Mouse (Mus musculus) urinary bladder, postnatal 36 days (tissue): ENCODE measurements around the gene Nkx1-1.

Source experiments
- DNase-seq, 2 experiments: peaks; one replicate each; pipeline ENCODE4 v3.0.0; 2022; ENCODE audit warnings: low spot score in 2 of 2, mixed read lengths in 1 of 2

The Nkx1-1 gene

DNA sequence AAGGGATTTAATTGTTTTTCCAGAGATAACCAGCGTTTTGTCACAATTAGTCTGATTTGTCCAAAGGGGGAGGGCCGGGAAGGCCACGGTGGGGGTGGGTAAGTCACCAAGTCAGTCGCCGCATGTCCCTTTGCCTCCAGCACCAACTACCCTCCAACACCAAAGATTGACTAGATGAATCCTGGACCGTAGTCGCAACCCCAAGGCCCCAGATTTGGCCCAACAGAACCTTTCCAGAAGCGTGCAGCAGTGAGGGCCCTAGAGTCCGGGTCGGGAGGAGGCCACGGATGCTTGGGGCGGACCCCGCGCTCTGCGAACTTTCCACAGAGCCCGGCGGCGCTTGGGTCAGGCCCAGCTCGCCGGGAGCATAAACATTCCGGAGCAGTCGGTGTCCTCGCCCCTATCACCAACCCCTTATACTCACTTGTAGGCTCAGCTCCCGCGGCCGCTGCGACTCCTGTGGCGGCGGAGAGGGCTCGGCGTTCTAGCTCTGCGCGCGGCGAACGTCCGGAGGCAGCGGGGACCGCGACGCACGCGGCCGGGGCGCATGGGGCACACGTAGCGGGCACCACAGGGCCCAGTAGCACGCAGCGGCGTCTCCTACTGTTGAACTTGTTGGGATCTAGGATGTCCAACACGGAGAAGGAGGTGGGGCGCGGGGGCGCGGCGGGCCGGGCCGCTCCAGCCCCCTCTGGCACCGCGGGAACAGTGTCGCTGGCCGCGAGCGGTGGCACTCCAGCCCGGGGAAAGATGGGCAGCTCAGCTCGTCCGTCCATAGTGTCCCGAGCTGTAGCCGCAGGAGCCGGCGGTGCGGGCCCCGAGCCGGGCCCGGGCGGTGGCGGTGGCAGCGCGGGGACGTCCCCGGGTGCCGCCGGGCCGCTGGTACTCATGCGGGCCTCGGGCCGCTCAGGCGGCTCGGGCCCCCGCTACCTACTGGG, at the start of gene Nkx1-1:
Nkx1-1 (minus strand) TSS at position 776 of the 938 bp plus-strand sequence.
- DNase-seq = no peak

DNA sequence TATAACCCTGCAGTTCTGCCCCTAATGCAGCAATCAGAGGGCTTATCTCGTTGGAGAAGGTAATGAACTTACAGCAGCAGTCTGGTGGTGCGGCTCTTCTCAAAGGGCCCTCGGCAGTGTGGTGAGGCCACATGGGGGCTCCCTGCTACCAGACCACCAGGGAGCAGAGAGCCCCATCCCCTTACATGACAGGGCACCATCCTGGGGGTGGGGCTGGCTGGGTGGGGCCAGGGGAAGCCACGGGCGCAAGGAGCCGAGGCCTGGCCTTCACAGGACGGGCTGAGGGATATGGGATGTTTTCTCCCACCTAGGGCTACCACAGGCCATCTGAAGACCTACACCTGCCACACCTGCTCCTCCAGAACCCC, 47.5 kb upstream of the Nkx1-1 start:
- no peak for DNase-seq

DNA sequence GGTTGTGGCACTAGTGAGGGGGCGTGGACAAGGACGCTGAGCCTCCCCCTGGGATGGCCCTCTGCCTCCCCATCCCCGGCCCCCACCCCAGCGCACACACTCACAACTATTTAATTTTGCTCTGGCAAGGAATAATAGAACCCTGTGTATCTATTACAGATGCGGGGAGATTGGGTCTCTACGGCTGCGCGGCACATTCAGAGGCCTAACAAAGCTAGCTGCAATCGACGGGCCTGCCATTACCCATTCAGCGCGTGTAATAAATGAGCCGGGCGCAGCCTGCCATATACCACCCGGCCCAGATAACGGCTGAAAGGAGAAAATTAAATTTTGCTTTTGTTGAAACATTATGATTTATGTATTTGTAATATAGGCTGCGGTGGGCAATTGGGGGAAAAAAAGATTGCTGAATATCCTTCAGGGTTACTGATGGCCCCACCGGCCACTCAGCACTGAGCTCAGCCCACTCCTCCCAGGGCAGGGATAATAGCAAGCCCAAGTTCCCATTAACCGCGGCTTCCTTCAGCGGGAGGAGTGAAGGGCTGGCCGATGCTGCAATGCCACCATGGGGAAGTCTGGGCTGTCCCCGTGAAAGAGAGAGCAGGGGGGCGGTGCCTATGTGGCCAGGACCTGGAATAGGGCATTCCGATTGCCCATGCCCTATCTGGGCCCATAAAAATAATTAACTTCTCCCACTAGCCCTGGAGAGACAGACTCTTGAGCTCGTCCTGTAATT, 47.0 kb upstream of the Nkx1-1 start:
- no peak for DNase-seq

DNA sequence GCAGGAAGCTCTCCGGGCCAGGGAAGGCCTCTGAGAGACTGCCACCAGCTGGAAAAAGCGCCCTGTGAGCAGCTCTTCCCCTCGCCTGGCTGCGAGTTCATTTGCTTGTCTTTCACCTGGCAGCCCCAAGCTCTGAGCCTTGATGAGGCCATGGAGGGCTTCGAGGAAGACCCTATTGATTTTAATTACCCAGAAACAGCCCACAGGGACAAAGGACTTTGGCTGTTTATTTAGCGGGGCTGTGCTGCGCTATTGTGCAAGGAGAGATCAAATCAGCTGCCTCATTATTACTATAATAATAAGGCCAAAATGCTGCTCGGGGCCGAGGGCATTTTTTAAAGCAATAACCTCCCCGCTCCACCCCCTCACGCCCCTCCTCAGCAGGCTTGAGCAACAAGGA, 31.7 kb upstream of the Nkx1-1 start:
- no peak for DNase-seq

DNA sequence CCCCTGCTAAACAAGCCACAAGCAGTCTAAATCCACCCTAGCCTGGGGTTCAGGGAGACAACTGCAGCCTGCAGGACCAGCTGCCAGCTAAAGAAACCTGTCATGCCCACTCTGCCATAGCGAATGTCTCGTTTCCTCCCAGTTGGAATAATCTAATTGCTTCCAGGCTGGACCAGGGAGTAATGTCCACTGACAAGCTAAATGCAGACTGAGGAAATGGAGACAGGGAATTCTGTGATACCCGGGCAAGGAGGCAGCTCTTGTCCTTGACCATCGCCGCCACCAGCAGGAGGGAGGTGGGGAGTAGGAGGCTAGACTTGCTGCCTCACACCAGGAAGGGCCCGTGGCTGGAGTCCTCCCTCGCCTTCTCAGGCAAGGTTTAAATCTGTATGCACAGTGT, 30.6 kb upstream of the Nkx1-1 start:
- DNase-seq = no peak

DNA sequence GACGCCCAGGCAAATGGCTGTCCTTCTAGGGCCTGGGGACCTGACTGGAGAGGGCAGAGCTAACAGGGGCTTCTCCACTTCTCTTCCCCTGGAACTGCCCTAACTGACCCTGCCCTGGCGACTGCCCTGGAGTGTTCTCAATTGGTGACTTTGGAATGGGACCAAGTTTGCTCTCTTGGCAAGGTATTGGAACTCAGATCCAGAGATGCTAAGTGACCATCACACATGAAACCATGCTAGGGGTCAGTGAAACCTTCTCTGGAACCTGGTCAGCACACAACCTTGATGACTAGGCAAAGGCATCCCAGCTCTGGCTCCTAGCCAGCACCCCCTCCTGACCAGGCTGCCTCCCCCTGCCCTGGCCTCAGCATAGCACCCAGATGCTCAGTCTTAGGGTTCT, 25.3 kb upstream of the Nkx1-1 start:
- no peak for DNase-seq

DNA sequence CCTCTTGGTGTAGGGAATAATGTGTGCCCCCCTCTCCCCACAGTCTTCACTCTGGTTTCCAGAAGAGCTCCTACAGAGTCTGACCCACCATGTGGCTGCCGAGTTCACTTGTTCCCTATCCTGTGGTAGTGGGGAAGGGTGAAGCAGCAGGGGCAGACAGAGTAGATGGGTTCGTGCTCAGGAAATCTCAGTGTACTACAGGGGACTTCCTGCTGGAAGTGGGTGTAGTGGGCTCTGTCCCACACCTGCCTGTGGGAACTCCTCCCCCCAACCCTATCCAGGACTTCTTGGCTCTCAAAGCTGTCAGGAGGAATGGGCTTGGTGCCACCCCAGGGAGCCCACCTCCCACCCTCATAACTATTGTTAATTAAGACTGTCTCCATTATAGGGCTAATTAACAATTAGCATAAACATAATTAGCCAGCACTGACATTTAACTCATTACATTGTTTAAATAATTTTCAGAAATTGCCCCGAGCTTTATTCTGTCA, 24.4 kb upstream of the Nkx1-1 start:
- DNase-seq = no peak

DNA sequence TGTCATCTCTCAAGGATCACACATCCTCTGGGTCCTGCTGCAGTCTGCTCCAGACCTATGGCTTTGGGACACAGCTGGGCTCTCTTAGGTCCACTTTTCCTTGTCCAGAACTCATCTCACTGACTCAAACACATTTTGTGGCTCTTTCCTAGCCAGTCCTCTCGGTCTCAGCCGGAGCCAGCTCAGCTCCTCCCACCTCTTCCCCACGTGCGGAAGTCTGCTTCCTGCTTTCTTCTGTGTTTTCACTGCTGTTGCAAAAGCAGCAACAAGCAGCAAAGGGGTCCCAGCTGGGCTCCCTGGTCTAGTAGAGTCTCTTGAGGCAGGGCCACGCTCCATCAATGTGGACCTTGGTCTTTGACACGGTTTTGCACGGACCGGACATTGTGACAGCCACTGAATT, 22.0 kb upstream of the Nkx1-1 start:
- DNase-seq = no peak

DNA sequence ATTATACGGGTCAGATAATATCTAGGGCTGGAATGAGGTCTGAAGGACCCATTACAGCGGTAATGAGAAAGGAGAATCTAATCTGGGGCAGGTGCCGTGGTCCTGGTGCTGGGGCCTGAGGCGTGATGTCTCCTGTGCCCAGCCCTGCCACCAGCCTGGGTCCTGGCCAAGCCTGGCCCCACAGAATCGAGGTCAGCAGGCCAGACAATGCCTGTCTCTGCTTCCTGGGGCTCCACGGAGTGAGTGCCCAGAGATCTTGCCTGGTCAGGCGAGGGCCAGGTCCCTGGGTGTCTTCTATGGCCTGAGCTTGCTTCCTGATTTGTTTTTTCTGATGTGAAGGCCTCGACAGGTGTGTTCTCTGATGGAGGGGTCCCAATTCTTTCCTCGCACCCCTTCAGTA, 10.0 kb upstream of the Nkx1-1 start:
- DNase-seq = no peak

DNA sequence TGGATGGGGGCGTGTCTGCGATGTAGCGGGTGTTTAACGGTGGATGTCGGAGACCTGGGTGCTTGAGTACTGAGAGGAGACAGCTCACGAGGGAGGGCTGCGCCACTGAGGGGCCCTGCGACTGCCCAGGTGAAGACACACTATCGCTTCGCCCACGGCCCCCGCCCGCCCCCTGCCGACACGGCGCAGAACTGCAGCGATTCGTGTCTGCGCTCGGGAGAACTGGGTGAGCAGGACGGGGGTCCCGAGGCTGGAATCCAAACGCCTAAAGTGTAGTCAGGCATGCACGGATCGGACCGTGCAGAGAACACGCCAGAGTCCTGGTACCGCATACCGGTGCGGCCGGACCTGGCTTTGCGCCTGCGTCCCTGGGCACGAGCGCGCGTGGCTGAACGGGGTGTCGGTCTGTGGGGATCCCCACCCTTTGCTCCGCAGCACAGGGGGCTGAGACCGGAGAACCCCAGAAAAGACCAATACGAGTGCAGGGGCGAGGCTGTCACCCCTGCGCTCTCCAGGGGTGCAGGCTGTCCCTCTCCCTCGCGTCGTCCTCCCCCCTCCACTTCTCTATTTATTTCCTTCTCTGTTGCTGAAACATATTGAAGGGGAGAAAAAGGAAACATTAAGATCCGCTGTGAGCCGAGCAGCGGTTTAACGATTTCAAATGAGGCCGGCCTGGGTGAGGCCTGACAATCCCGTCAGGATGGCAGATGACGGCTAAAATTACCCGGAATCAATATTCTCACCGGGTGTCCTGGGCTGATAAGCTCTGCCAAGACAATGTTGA, 9.3 kb upstream of the Nkx1-1 start:
- peak in 1 of 2 experiments; percentile 19 for DNase-seq

DNA sequence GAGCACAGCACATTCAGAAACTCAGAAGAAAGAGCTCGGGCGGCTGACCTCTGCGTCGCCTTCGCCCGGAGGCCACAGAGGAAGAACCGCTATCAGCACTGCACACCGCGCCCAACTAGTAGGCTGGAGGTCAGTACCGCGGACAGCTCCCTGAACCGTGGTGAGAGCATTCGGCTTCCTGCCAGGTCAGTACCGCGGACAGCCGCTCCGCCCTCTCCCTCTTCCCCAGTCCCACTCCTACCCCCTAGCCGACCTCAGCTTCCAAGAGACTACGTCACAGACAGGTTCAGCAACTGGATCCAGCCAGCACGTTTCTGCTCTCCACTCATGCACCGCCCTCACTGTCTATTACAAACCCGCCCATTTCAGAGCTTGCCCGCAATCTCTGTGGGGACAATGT, 4.4 kb upstream of the Nkx1-1 start:
- peak; percentile 80 to 88 for DNase-seq

DNA sequence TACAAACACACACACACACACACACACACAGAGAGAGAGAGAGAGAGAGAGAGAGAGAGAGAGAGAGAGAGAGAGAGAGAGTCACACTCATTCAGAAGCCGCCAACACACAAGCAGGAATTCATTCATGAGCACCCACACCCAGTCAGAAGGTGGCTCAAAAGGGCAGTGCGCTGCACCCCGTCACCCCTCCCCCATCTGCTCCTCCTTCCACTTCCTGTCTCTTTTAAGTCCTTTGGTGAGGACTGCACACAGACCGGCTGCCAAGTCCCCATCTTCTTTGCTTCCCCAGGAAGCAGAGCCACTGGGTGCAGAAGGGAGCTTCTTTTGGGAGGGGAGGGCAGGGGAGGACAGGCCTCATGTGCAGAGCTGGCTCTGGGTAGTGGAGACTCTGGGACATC, 2.2 kb upstream of the Nkx1-1 start:
- DNase-seq = no peak

DNA sequence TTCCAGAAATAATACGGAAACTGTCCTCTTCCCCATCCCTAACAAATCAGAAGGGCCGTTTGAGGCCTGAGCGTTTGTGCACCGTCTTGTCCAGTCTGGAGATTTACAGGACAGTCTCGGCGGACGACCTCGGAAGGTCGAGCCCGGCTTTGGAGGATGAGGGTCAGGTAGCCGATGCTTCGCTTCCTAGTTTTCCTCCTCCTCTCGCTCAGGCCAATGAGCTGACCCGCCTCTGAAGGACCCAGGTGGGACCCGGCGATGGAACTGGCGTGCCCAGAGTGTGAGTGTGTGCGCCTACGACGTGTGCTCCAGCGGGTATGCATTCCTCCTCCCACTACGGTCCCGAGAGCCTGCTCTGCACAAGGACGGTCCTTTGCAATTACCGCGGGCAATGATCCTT, 1.4 kb upstream of the Nkx1-1 start:
- DNase-seq = no peak

DNA sequence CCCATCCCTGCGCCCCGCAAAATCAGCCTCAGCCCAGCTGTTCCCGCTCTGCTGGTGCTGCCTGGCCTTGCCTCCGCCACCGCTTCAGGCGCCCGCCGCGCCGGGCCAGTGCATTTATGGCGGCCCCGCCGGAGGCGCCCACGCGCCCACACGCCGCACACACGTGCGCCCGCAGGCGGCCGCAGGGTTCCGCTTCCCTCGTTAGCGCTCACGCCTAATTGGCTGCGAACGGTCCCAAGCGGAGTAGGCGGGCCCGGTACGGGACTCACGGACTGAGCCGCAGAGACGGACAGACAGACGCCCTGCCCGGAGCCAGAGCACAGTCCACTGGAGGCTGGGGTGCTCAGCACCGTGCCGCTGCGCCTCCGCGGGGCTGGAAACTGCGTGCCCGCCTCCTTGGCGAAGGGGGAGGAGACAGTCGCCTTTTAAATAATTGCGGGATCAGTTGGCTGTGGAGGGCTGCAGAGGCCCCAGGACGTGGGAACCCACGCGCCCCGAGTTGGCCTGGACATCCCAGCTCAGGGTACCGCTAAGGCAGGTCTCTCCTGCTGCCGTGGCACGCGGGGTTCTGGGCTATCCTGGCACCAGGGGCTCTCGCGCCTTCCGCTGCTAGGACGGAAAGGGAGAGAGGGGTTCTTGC, 485 bp upstream of the Nkx1-1 start:
- DNase-seq = no peak

DNA sequence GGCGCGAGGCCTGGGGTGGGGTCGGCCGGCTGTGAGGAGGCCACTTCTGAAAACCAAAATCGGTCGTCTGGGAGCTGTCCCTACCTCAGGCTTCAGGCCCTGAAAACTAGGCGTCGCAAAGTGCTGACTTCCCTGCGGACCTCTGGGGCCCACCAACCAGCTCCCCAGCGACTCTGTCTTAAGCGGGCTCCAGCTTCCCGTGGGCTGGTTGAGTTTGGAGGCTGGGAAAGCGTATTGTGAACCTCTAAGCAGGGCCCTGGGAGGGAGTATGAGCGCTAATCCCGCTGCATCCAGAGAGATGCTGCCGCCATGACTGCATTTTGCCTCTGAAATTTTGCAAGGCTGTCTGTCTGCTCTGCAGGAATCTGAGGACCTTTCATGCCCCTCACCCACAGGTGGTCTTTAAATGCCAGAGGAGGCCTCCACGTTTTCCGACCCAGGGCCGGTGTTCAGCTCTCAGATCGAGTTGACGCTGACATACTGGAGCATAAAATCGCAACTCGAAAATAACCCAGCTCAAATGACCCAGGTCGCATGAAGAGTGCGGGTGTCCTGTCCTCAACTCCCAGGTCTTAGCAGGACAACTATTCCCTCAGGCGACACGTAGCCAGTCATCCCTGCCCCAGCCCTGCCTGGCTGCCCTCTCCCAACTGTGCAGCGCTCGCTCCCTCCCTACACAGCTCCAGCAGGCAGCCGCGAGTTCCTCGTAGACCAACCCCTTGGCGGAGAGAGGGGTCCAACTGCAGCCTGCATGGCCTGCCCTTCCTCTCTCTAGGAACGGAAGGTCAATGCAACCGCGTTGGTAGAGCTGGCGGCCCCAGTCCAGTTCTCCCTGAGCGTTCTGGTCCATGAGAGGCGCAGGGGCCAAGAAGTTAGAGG, 1.5 kb downstream of the Nkx1-1 start:
- no peak for DNase-seq

DNA sequence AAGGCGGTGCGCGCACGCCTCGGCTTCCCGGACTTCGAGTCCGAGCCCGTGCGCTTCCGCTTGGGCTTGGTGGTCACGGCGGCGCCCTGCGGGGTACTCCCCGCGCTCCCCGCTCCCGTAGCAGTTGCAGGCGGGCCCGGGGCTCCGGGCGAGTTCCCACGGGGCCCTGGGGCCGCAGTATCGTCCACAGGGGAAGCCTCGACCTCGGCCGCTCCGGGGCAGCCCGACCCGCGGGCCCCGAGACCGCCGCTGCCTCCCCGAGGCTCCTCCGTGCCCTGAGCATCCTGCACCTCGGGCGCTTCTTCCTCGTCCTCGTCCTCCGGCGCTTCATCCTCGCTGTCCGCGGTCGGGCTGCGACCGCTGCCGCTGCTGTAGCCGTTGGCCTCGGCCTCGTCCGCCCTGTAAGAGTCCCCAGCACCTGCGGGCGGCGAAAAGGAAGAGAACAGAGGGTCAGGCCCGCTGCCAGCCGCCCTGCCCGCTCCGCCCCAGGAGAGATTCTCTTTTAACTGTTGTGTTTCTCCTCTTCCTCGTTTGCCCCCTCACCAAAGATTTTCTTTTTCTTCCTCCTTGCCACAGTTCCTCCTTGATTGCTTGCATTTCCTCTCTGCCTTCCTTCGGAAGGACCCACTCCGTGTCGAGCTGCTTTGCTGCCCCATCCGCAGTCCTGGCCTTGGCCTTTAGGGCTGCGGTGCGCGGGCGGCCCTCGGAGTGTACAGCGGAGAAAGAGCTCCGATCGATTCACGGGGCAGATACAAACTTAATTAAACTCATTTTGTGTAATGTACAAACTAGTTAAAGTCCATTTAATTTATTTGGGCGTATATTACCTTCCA, 2.4 kb downstream of the Nkx1-1 start:
- DNase-seq = no peak

DNA sequence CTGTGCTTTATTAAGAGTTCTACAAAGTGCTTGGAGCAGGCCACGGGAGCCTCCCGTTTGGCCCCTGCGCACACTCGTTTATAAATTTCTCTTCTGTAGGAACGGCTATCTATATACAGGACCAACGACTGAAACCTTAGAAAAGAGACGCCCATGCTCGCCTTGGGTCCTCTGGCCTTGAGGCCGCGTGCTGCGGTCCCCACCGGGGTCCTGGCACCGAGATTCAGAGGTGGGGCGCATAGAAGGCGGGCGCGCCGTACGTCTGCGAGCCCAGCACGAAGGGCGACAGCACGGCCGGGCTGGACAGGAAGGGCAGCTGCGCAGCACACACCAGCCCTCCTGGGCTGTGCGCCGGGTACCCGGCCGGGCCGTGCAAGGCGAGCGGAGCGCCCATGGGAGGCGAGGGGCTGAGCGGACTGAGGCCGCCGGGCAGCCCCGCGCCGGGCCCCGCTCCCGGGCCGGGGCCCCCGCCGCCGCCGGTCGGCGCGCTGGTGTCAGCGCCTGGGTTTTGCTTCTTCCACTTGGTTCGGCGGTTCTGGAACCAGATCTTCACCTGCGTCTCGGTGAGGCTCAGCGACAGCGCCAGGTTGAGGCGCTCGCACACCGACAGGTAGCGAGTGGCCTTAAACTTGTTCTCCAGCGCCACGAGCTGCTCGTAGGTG, 3.1 kb downstream of the Nkx1-1 start:
- DNase-seq = no peak

DNA sequence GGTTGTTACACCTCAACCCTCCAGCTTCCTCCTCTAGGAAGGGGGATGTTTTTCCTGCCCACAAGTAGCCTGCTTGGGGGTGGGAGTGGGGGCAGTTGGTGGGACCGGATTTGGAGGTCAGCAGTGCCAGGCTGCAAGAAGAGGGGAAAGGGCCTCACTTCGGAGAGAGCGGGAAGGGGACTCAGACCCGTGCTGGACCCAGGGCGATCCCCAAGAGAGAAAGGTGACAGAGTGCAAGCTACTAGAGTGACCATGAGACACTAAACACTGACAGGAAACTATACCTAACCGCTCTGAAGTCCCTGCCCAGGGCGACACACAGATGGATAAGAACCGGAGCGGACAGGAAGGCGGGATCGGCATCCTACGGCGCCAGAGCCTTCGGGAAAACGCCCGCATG, 3.7 kb downstream of the Nkx1-1 start:
- DNase-seq = no peak

DNA sequence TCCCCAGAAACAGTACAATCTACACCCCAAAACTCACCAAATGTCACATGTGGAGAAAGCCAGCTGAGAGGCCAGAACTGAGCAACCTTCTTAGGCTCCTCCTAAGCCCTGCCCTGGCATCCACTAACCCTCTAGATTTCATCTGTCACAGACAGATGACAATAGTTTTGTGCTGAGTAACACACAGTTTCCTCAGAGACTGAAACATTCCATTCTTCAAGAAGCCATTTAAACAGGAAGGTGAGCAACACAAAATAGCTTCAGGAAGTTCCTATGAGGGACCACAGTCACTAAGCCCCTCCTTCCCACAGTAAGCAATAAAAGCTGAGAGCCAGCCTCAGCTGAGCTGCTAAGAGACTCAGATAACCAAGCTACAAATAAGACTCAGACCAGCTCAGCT, 6.3 kb downstream of the Nkx1-1 start:
- no peak for DNase-seq
